Mouse (Mus musculus) heart, adult 2 months (tissue): ENCODE measurements around the gene Kansl1. TPM values are rescaled to one million over a fixed set of nuclear protein-coding genes. Genes with fewer than 3 reads are reported as not detected.

Experiments used
- DNase-seq, 2 experiments: peaks; one replicate each; pipeline ENCODE4 v3.0.0; 2021
- H3K27ac ChIP-seq: fragments of 200-600 bp; 2 replicates; pipeline ENCODE4 v1.8.1; 2022
- H3K27me3 ChIP-seq: fragments of 200-500 bp; 2 replicates; pipeline ENCODE4 v1.6.1; 2012; ENCODE audit warnings: mild to moderate bottlenecking, low read length, inconsistent platforms, mixed read lengths; ENCODE audit not compliant: control insufficient read depth, insufficient read depth
- H3K36me3 ChIP-seq: fragments of 200-500 bp; 2 replicates; pipeline ENCODE4 v1.6.1; 2012; ENCODE audit warnings: low read length, inconsistent platforms; ENCODE audit not compliant: control insufficient read depth, insufficient read depth
- H3K4me1 ChIP-seq: fragments of 200-500 bp; 2 replicates; pipeline ENCODE4 v1.6.1; 2011; ENCODE audit warnings: low read length; ENCODE audit not compliant: control insufficient read depth, insufficient read depth
- H3K4me3 ChIP-seq: fragments of 200-600 bp; 2 replicates; pipeline ENCODE4 v1.8.1; 2022
- H3K79me2 ChIP-seq: fragments of 200-500 bp; replicated peaks from 2 replicates; pipeline ENCODE4 v1.6.1; 2012; ENCODE audit warnings: mild to moderate bottlenecking, inconsistent platforms, low read length, moderate library complexity, mixed read lengths; ENCODE audit not compliant: control insufficient read depth, insufficient read depth
- H3K9ac ChIP-seq: fragments of 200-500 bp; 2 replicates; pipeline ENCODE4 v1.6.1; 2012; ENCODE audit warnings: low read depth, mild to moderate bottlenecking, control low read depth, inconsistent platforms, low read length, mixed read lengths
- CTCF ChIP-seq: fragments of 200-600 bp; IDR thresholded peaks from 2 replicates; pipeline ENCODE4 v1.8.1; 2022; ENCODE audit warnings: antibody characterized with exemption, mild to moderate bottlenecking, moderate library complexity
- EP300 ChIP-seq: fragments of 200-500 bp; IDR thresholded peaks from 2 replicates; pipeline ENCODE4 v1.6.1; 2011; ENCODE audit warnings: low read depth, low read length, control low read depth; ENCODE audit not compliant: insufficient read depth
- POLR2A ChIP-seq: fragments of 200-500 bp; IDR thresholded peaks from 2 replicates; pipeline ENCODE4 v1.6.1; 2011; ENCODE audit warnings: mild to moderate bottlenecking, low read depth, low read length, control low read depth; ENCODE audit not compliant: insufficient read depth
- WGBS: fragments of 180-500 bp; shearing (Covaris S2); methylation state at CpG from one replicate; pipeline ENCODE4 v1.1.7; 2018; 5-methylcytosine and 5-hydroxymethylcytosine counted together
- intact Hi-C: fragments of 180-260 bp; cut with DNase I; formaldehyde crosslinking; loops from one replicate; pipeline ENCODE4 v1.15.1; 2025
- polyA plus RNA-seq: library from polyadenylated mRNA; depleted of rRNA; stranded (reverse); fragments of >200 nt; gene quantifications from 2 replicates; pipeline ENCODE4 v1.2.3, GENCODE M21; 2012
- total RNA-seq, 2 experiments: library from RNA; stranded (reverse); gene quantifications; 2 replicates each; pipeline ENCODE4 v1.2.3; 2021

The Kansl1 gene
- total and polyA plus RNA-seq, 3 experiments = 26.8 to 30.1 (median 27.1) TPM

DNA sequence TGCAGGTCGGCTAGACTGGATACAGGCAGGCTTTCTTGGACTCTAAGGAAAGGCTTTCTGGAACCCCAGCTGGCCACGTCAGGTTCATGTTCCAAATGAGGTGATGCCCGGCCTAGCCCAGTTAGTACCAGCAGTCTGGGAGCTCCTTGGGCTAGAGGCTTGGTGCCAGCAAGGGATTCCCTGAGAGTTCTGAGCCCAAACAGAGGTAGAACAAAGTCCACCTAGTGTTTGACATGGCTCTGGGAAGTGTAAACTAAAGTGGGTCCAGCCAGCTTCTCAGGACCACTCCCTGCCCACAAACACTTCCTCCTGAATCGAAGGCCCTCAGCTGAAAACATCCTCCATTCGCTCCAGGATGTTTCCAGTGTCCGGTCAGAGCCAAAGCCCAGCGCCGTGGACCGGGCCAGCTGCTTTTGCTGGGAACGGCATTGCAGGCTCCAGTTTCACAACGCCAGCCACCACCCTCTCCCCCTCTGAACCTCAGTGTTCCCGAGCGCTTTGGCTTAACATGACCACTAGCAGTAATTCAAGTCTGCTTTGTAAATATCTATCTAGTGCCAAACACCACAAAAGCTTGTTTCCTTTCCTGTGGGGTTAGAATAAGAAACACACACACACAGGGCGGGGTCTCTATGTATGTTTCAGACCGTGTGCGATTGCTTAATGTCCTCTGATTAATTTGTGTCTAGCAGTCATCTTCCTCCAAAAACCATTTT lies 151.8 kb downstream of the Kansl1 start:
- Histone ChIP-seq H3K4me3 (peak overlapping the region; percentile 14; the same call in 1 of the 2 replicates), H3K27ac (peak overlapping the region; percentile 73)
- WGBS = 54% methylated on average over 16 of the region's 16 CpGs

DNA sequence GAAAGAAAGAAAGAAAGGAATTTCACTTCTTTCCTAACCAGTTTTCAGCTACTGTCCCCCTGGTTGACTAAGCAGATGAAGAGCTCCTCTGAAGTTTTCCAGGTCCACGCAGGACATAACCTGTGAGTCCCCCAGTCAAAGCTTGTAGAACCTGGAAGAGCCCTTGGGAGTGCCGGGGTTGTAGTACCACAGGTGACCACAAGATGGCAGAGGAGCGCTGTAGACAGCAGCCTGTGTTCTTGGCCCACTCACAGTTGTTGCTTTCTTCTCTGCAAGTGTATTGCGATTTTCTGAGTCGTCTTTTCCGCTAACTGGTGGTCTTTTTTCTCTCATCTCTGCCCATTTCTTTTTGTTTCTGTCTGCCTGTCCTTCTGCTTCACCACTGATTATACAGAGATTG lies 153.0 kb downstream of the Kansl1 start:
- peak; percentile 97 for TF ChIP-seq CTCF
- TF ChIP-seq POLR2A = no peak
- peak; percentile 91; the same call in 1 of the 2 replicates for TF ChIP-seq EP300
- Histone ChIP-seq H3K4me1 (peaks cover 13% of the 10 kb centered on the region), H3K4me3 (no peak overlapping the region), H3K27ac (no peak overlapping the region), H3K36me3 (no peaks in the 10 kb centered on the region), H3K9ac (no peak overlapping the region), H3K79me2 (no peaks in the 10 kb centered on the region), H3K27me3 (no peaks in the 10 kb centered on the region)
- intact Hi-C loops = loop anchor here (1.0 to 5.0 kb wide), 2 partner anchors 146 to 192 kb away; no protein-coding TSS in a partner anchor
- WGBS = 3% methylated on average over 6 of the region's 6 CpGs
- DNase-seq = peak; percentile 70 to 85

More for the DNA sequence above, 151.8 kb downstream of the Kansl1 start:
- intact Hi-C loops = loop anchor here (5.0 kb wide), 1 partner anchor 190 kb away; no protein-coding TSS in a partner anchor
- Histone ChIP-seq H3K27me3 (no peaks in the 10 kb centered on the region), H3K36me3 (no peaks in the 10 kb centered on the region), H3K79me2 (no peaks in the 10 kb centered on the region), H3K4me1 (peaks cover 13% of the 10 kb centered on the region), H3K9ac (peak overlapping the region; percentile 36; the same call in 1 of the 2 replicates)
- DNase-seq = peak; percentile 68 to 70
- TF ChIP-seq POLR2A (0 out of 2 replicates have a peak, but pooled peaks have one; percentile 33), EP300 (no peak)

DNA sequence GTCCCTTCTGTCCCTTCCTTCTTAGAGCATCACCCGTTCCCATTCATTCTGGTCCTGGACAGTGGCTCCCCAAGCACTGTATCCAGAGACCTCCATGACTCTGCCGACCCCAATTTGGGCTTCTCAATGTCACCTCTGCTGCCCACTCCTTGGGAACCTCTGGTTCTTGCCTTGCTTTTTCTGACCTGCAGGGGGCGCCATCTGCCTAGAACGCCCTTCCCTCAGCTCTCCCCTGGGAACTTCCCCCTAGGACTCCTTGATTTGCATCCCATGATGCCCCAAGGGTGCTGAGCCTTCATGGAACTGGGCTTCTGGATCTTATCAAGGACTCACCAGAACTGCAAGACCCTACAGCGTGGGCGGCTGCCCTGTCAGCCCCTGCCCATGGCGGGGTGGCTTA lies 157.0 kb downstream of the Kansl1 start:
- 61% methylated on average over 7 of the region's 7 CpGs for WGBS
- TF ChIP-seq POLR2A (no peak), CTCF (peak; percentile 64), EP300 (no peak)
- no peak for DNase-seq
- intact Hi-C loops = no loop called here
- no peaks in the 10 kb centered on the region for H3K79me2 ChIP-seq
- no peak overlapping the region for H3K27ac ChIP-seq
- H3K36me3 ChIP-seq = no peaks in the 10 kb centered on the region
- no peak overlapping the region for H3K9ac ChIP-seq
- H3K4me3 ChIP-seq = no peak overlapping the region
- no peaks in the 10 kb centered on the region for H3K27me3 ChIP-seq
- peaks cover 3% of the 10 kb centered on the region; the same call in 1 of the 2 replicates for H3K4me1 ChIP-seq

- Histone ChIP-seq H3K27ac (no peak overlapping the region), H3K4me1 (no peaks in the 10 kb centered on the region), H3K79me2 (no peaks in the 10 kb centered on the region), H3K9ac (no peak overlapping the region), H3K27me3 (no peaks in the 10 kb centered on the region), H3K4me3 (no peak overlapping the region), H3K36me3 (no peaks in the 10 kb centered on the region)
- DNase-seq = no peak
- WGBS = 23% methylated on average over 23 of the region's 23 CpGs
- intact Hi-C loops = no loop called here
- TF ChIP-seq EP300 (no peak), POLR2A (no peak), CTCF (no peak)
Measured at GRCm38 (mm10) chr11:104310226-104310887, 158.3 kb downstream of the Kansl1 start.

- Histone ChIP-seq H3K4me1 (no peaks in the 10 kb centered on the region), H3K27ac (no peak overlapping the region), H3K36me3 (no peaks in the 10 kb centered on the region), H3K27me3 (no peaks in the 10 kb centered on the region), H3K9ac (no peak overlapping the region), H3K4me3 (no peak overlapping the region), H3K79me2 (no peaks in the 10 kb centered on the region)
- intact Hi-C loops = no loop called here
- 34% methylated on average over 12 of the region's 12 CpGs for WGBS
- DNase-seq = no peak
- no peak for TF ChIP-seq CTCF
- no peak for TF ChIP-seq EP300
- no peak for TF ChIP-seq POLR2A
Measured at GRCm38 (mm10) chr11:104309377-104310225, 159.1 kb downstream of the Kansl1 start.
